Mouse (Mus musculus) cortical plate, adult 2 months (tissue): ENCODE measurements around the gene Fars2.

Experiments used
- CTCF ChIP-seq: fragments of 200-500 bp; IDR thresholded peaks from 2 replicates; pipeline ENCODE4 v1.5.1; 2011; ENCODE audit warnings: mild to moderate bottlenecking, control low read depth, low read length; ENCODE audit not compliant: insufficient read depth; ENCODE audit errors: extremely low read depth
- POLR2A ChIP-seq: fragments of 200-500 bp; IDR thresholded peaks from 2 replicates; pipeline ENCODE4 v1.6.1; 2011; ENCODE audit warnings: mild to moderate bottlenecking, low read length, control low read depth; ENCODE audit not compliant: insufficient read depth; ENCODE audit errors: extremely low read depth

DNA sequence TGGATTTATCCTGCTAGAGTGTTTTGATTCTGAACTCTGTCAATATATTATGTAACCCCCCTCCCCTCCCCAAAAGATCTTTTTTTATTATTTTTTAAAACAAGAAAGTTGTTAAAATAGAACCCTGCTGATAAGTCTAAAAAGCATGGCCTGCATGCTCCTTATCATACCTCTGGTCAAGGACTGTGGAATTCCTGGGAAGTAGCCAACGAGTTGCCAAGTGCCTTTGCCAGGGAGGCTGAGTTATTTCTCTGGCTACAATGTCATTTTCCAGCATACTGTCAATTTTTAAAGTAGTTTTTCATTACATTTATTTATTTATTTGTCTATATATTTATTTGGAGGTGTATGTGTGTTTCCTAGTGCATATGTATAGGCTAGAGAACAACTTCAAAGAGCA lies 125.0 kb downstream of the Fars2 start:
- no peak for TF ChIP-seq CTCF
- no peak for TF ChIP-seq POLR2A
